11 mouse cellular contexts compared by ENCODE assay signal in the genomic region with DNA sequence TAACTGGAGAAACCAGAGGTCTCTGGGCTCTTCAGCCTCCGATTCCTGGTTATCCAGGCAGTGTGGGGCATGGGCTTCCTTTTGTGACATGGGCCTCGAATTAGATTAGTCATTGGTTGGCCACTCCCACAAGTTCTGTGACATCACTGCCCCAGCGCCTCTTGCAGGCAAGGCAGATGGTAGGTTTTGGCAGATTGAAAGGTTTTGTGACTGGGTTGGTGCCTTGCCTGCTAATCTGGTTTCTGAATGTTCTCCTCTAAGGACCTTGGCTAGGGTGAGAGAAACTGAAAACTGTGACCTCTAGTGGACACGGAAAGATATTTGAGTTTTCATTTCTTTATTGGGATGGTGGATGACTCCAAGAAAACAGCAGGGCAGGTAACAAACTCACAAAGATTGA.
DNase-seq lines count a peak whose midpoint lies in the region; ATAC-seq and TF ChIP-seq lines count a peak whose summit lies in the region.
"Had no signal": no experiment of that assay in that cellular context is flagged by ENCODE, and none has a peak within 500 bp of the region (broad histone marks: within the 10 kb centered on the region; RNA-seq: fewer than 3 reads in every experiment).

No protein-coding gene starts in this region.

- 50% methylated on average over 4 of the region's 4 CpGs for WGBS in kidney, postnatal 0 days

- DNase-seq in cerebellum, adult 9-10 months = peak; percentile 31
- no peak for DNase-seq in cerebellum, postnatal 4 days (ENCODE audit: low spot score in 2 of 2)
- DNase-seq in kidney, postnatal 0 days (ENCODE audit: low spot score) = peak; percentile 12
- DNase-seq in kidney, postnatal 14 days = no peak
- peak; percentile 52 for DNase-seq in embryo, embryonic 10.5 days (ENCODE audit: low spot score)
- DNase-seq in frontal cortex, postnatal 36 days (ENCODE audit: low spot score in 2 of 2) = no peak
- DNase-seq: right cerebral cortex, postnatal 14 days had no signal

- H3K4me3 ChIP-seq in kidney, postnatal 0 days (replicated peaks; ENCODE audit: low read depth, low read length) = no peak overlapping the region
- no peak overlapping the region for H3K4me3 ChIP-seq in E14TG2a.4 (replicated peaks; ENCODE audit: low read length)
- H3K4me3 ChIP-seq: hindbrain, embryonic 15.5 days; liver, embryonic 15.5 days had no signal

- TF ChIP-seq CTCF in kidney, postnatal 0 days (IDR thresholded peaks at IDR 0.05; ENCODE audit: low read depth) = peak; percentile 58
- TF ChIP-seq CTCF in E14TG2a.4 (conservative IDR thresholded peaks at IDR 0.05; ENCODE audit: low read length) = peak; percentile 7; the same call in 1 of the 2 replicates

- no peak overlapping the region for H3K4me2 ChIP-seq in kidney, postnatal 0 days (ENCODE audit: low read length)
- H3K4me2 ChIP-seq: hindbrain, embryonic 15.5 days; liver, embryonic 15.5 days had no signal

- no peak for ATAC-seq in kidney, postnatal 0 days (replicated peaks; ENCODE audit: low FRiP score, low read depth)
- no peak for ATAC-seq in monocyte, adult 5-6 weeks (replicated peaks; ENCODE audit: insufficient number of reproducible peaks, low FRiP score, low TSS enrichment, poor library complexity, severe bottlenecking)

- H3K9ac ChIP-seq in kidney, postnatal 0 days (ENCODE audit: low read depth, low read length) = no peak overlapping the region
- H3K9ac ChIP-seq: hindbrain, embryonic 15.5 days; liver, embryonic 15.5 days had no signal

- H3K4me1 ChIP-seq in kidney, postnatal 0 days (replicated peaks; ENCODE audit: insufficient read depth, low read length) = no peaks in the 10 kb centered on the region
- peaks cover 13% of the 10 kb centered on the region for H3K4me1 ChIP-seq in E14TG2a.4 (replicated peaks; ENCODE audit: low read depth, low read length)
- H3K4me1 ChIP-seq: liver, embryonic 15.5 days had no signal

- H3K27ac ChIP-seq in kidney, postnatal 0 days = no peak overlapping the region
- H3K27ac ChIP-seq: hindbrain, embryonic 15.5 days; liver, embryonic 15.5 days had no signal

- no peaks in the 10 kb centered on the region for H3K27me3 ChIP-seq in kidney, postnatal 0 days (ENCODE audit: insufficient read depth, low read length)
- H3K27me3 ChIP-seq in E14TG2a.4 (ENCODE audit: insufficient read depth, low read length) = no peaks in the 10 kb centered on the region
- H3K27me3 ChIP-seq: hindbrain, embryonic 15.5 days; liver, embryonic 15.5 days had no signal

- no peaks in the 10 kb centered on the region for H3K9me3 ChIP-seq in kidney, postnatal 0 days (replicated peaks; ENCODE audit: low read length)
- H3K9me3 ChIP-seq in E14TG2a.4 (ENCODE audit: low read length) = no peaks in the 10 kb centered on the region
- H3K9me3 ChIP-seq: hindbrain, embryonic 15.5 days; liver, embryonic 15.5 days had no signal

- no peaks in the 10 kb centered on the region for H3K36me3 ChIP-seq in kidney, postnatal 0 days (ENCODE audit: insufficient read depth, low read length)
- no peaks in the 10 kb centered on the region for H3K36me3 ChIP-seq in E14TG2a.4 (ENCODE audit: insufficient read depth, low read length)
- H3K36me3 ChIP-seq: hindbrain, embryonic 15.5 days; liver, embryonic 15.5 days had no signal

Comparison
In these comparisons a context has a peak if more than half of its experiments do, and no peak if none do; other contexts are left out.
1. DNase-seq: peak in cerebellum, adult 9-10 months (single experiment), kidney, postnatal 0 days (single experiment) and embryo, embryonic 10.5 days (single experiment); none in cerebellum, postnatal 4 days (0 of 2), kidney, postnatal 14 days (single experiment) and frontal cortex, postnatal 36 days (0 of 2).